In the genomic region with DNA sequence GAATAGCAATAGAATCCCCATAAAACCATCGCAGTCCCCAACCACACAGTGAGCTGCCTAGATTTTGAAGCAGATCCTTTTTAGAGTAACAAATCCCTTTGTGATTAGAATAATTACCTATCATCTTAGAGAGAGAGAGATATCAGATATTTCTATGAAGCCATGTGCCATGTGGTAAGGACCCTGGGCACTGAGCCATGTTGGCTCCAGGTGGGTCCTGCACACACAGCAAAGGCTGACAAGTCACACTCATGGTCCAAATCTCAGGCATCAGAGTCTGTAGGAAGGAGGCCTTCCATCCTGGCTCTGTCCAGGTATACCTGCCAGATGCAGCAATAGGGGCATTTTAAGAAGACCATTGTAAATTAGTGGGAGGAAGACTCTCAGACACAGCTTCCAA, we compare ENCODE assay signal across 13 mouse cellular contexts.
"Had no signal": no experiment of that assay in that cellular context is flagged by ENCODE, and none has a peak within 500 bp of the region (broad histone marks: within the 10 kb centered on the region; RNA-seq: fewer than 3 reads in every experiment).

No protein-coding gene starts in this region.

- DNase-seq: cerebellum, adult 2 months; cerebellum, adult 8-10 months; cerebellum, adult 9-11 months; cerebellum, postnatal 25 days; cerebellum, postnatal 36 days; embryo, embryonic 11 days; forebrain, postnatal 0 days; gastrocnemius, adult 2 months; gastrocnemius, postnatal 10 days; gastrocnemius, postnatal 14 days; gastrocnemius, postnatal 25 days; gastrocnemius, postnatal 36 days; heart, adult 2 months had no signal
